Mouse (Mus musculus): ENCODE measurements around the gene Ndufaf8.

DNA sequence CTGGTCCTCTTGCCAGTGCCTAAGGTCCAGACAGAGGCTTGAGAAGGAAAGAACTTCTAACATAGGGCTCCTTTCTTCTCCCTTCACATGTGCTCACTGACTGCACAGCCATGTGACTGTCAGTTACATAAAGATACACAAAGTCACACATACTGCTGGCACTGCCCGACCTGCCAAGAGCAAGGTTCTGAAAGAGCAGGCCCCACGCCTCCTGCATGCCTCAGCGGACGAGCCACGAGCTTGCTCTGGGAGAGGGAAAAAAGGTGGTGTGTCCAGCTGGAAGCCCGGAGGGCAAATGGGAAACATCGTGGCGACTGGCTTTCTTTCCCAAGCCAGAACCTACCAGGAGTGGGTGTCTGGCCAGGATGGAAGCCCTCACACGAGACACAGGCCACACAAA is 9.1 kb downstream of the Ndufaf8 start:
- no peak for TF ChIP-seq POLR2AphosphoS5 (IDR thresholded peaks at IDR 0.05; ENCODE audit: insufficient replicate concordance, low read depth, low read length)
- no peak for TF ChIP-seq CTCF (IDR thresholded peaks at IDR 0.05; ENCODE audit: low read depth, low read length)
- TF ChIP-seq GATA1 (IDR thresholded peaks at IDR 0.05; ENCODE audit: borderline replicate concordance, low read length): no peak
- no peak for TF ChIP-seq GATA2 (IDR thresholded peaks at IDR 0.05; ENCODE audit: borderline replicate concordance, low read depth, low read length)
- TF ChIP-seq TAL1 (conservative IDR thresholded peaks at IDR 0.05; ENCODE audit: low read depth, low read length): no peak
